ENCODE assay signal across 8 mouse cellular contexts in the genomic region with DNA sequence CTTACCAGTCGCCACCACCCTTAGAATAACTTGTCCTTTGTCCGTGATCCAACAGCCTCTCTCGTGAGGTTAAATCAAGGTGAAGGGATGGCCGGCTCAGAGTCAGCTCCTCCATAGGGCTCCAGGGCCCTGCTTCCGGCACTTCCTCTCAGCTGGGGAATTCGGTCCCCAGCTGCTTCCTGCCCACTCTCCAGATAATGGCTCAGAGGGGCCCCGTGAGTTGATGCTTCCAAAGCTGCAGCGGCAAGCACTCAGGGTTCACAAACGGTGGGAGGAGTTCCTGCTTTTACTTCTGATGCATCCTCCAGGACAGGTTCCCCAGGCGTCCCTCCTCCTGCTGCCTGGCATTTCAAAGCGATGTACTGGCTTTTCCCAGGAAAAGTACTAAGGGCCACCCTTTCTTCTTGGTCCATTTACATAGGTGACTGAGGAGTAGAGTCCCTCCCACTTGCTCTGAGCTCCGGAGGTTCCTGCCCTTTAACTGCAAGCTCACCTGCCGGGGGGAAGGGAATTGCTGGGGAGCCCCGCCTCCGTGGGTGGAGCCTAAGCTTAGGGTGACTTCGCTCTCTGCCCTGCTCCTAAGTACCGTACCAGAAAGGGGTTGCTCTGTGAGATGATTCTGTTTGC.
DNase-seq lines count a peak whose midpoint lies in the region; ATAC-seq lines count a peak whose summit lies in the region.

No protein-coding gene starts in this region.

- no peaks in the 10 kb centered on the region for H3K27me3 ChIP-seq in embryonic facial prominence, embryonic 14.5 days (replicated peaks; ENCODE audit: control insufficient read depth, insufficient read depth, low read length)

- 8% methylated on average over 17 of the region's 17 CpGs for WGBS in embryonic facial prominence, embryonic 14.5 days
- 15% methylated on average over 17 of the region's 17 CpGs for WGBS in large intestine, adult 2 months

- H3K4me3 ChIP-seq in embryonic facial prominence, embryonic 14.5 days (ENCODE audit: low read depth, low read length) = no peak overlapping the region; the same call in 1 of the 2 replicates

- peak; percentile 80 for ATAC-seq in embryonic facial prominence, embryonic 14.5 days (ENCODE audit: low read depth)
- no peak for ATAC-seq in cerebellum, adult (ENCODE audit: insufficient number of reproducible peaks, low FRiP score, low TSS enrichment)

- no peaks in the 10 kb centered on the region for H3K9me3 ChIP-seq in embryonic facial prominence, embryonic 14.5 days (ENCODE audit: control insufficient read depth, low read length)

- 0 out of 2 replicates have a peak, but pooled peaks cover 8% of the 10 kb centered on the region for H3K4me1 ChIP-seq in embryonic facial prominence, embryonic 14.5 days (ENCODE audit: control insufficient read depth, insufficient read depth, low read length)

- no peak overlapping the region for H3K9ac ChIP-seq in embryonic facial prominence, embryonic 14.5 days (ENCODE audit: low read depth, low read length)

- H3K27ac ChIP-seq in embryonic facial prominence, embryonic 14.5 days (replicated peaks; ENCODE audit: low read depth, low read length) = no peak overlapping the region

- no peaks in the 10 kb centered on the region for H3K36me3 ChIP-seq in embryonic facial prominence, embryonic 14.5 days (ENCODE audit: control insufficient read depth, insufficient read depth, low read length)

- peak; percentile 100 for DNase-seq in R1 (ENCODE audit: low read depth, low spot score)
- DNase-seq in embryonic facial prominence, embryonic 14.5 days (ENCODE audit: low spot score) = peak; percentile 69
- DNase-seq in heart, postnatal 4 days = peak; percentile 66
- DNase-seq in large intestine, adult 2 months (ENCODE audit: low read depth, low spot score) = peak; percentile 94
- DNase-seq in mesoderm, embryonic 11.5 days (ENCODE audit: low read depth, low spot score) = peak; percentile 54
- peak; percentile 67 for DNase-seq in thymus, postnatal 4 days
- DNase-seq in frontal cortex, adult 2 months (ENCODE audit: extremely low spot score in 1 of 2, low spot score in 1 of 2) = no peak

- H3K4me2 ChIP-seq in embryonic facial prominence, embryonic 14.5 days (ENCODE audit: low read depth, low read length) = peak overlapping the region; percentile 28

Comparison
In these comparisons a context has a peak if more than half of its experiments do, and no peak if none do; other contexts are left out.
1. DNase-seq: peak in R1 (single experiment), embryonic facial prominence, embryonic 14.5 days (single experiment), heart, postnatal 4 days (single experiment), large intestine, adult 2 months (single experiment), mesoderm, embryonic 11.5 days (single experiment) and thymus, postnatal 4 days (single experiment); none in frontal cortex, adult 2 months (0 of 2).